Mouse (Mus musculus): Measurements from ENCODE around the gene Slc4a1. TPM values are rescaled to one million over a fixed set of nuclear protein-coding genes. Genes with fewer than 3 reads are reported as not detected.

The Slc4a1 gene
- polyA plus RNA-seq, 1 experiment from 2014 or later = 2.3 TPM

DNA sequence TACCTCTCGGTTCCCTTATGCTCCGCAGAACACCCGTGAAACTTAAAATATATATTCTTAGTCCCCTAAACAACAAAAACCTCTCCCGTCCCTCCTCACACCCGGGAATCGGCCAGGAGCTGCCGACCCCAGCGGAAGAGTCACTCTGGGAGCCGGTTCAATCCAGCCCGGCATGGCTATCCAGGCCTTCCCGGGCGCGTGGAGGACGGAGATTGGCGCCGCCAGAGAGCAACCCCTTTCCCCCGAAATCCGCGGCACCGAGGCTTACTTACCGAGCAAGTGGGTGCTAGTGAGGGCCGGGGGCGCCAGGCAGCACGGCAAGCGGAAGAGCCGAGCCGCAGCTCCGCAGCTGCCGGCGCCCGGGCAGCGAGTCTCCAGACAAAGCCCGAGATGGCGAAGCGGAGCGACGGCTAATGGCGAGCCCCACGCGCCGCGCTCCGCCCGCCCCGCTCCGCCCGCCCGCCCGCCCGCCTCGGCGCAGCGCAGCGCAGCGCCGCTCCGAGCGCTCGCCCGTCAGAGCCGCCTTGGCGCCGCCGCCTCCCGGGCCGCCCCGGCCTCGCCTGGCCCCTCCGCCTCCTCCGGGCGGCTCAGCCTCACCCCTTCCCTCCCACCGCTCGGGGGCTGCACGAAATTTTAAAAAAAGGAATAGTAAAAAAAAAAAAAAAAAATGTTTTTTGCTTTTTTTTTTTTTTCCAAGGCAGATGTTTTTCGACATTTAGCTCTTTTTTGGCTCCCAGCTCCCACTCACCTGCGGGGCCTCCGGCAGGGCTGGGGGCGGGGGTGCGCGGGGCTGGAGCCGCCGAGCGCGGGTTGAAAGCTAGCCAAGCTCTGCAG is 47.2 kb downstream of the Slc4a1 start:
- WGBS = under 1% methylated on average over 56 of the region's 84 CpGs

DNA sequence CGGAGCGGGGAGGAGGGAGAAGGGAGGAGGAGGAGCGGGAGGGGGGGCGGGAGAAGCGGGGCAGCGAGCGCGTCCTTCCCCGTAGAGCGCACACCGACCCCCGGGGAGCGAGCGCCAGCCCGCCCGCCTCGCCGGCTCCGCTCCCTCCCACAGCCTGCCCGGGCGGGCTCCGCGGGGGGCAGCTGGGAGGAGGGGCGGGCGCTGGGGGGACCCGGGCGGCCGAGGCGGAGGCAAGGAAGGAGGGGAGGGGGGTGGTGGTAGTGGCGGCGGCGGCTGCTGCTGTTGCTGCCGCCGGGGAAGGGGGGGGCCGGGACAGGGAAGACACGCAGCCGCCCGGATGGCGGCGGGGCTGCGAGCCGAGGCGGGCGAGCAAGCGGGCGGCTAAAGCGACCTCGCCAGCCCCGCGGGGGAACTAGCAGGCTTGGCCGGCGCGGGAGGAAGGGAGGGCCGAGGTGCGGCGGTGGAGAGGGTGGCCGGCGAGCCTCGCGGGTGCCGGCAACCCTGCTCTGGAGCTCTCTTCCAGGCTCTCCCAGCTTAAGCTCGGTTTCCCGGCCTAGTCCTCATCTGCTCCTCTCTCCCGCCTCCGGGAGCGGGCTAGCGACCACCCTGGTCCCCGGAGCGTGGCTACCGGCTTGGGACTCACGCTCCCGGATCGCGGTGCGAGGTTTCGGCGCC is 48.0 kb downstream of the Slc4a1 start:
- peak overlapping the region; percentile 99 for H3K9ac ChIP-seq (ENCODE audit: low read depth, low read length)
- peaks cover 19% of the 10 kb centered on the region for H3K4me1 ChIP-seq (ENCODE audit: control insufficient read depth, insufficient read depth, low read length)
- H3K4me3 ChIP-seq (ENCODE audit: low read depth, low read length) = peak overlapping the region; percentile 92
- H3K4me2 ChIP-seq (ENCODE audit: low read length) = peak overlapping the region; percentile 78
- H3K36me3 ChIP-seq (ENCODE audit: control insufficient read depth, insufficient read depth, low read length) = peaks cover 14% of the 10 kb centered on the region
- H3K9me3 ChIP-seq (replicated peaks; ENCODE audit: control insufficient read depth, low read length, poor library complexity, severe bottlenecking) = no peaks in the 10 kb centered on the region
- H3K27me3 ChIP-seq (ENCODE audit: control insufficient read depth, insufficient read depth, low read depth, low read length) = no peaks in the 10 kb centered on the region
- WGBS = under 1% methylated on average over 29 of the region's 77 CpGs
- H3K27ac ChIP-seq (ENCODE audit: low read length) = peak overlapping the region; percentile 98
- ATAC-seq = peak; percentile 27

More for the DNA sequence above, 47.2 kb downstream of the Slc4a1 start:
- Histone ChIP-seq H3K4me1 (ENCODE audit: control insufficient read depth, insufficient read depth, low read length) (peaks cover 19% of the 10 kb centered on the region), H3K4me3 (ENCODE audit: low read depth, low read length) (peak overlapping the region; percentile 92), H3K9ac (ENCODE audit: low read depth, low read length) (peak overlapping the region; percentile 99), H3K36me3 (ENCODE audit: control insufficient read depth, insufficient read depth, low read length) (peaks cover 7% of the 10 kb centered on the region), H3K4me2 (ENCODE audit: low read length) (peak overlapping the region; percentile 78), H3K9me3 (replicated peaks; ENCODE audit: control insufficient read depth, low read length, poor library complexity, severe bottlenecking) (no peaks in the 10 kb centered on the region), H3K27me3 (ENCODE audit: control insufficient read depth, insufficient read depth, low read depth, low read length) (no peaks in the 10 kb centered on the region), H3K27ac (ENCODE audit: low read length) (peak overlapping the region; percentile 98)
- no peak for ATAC-seq

DNA sequence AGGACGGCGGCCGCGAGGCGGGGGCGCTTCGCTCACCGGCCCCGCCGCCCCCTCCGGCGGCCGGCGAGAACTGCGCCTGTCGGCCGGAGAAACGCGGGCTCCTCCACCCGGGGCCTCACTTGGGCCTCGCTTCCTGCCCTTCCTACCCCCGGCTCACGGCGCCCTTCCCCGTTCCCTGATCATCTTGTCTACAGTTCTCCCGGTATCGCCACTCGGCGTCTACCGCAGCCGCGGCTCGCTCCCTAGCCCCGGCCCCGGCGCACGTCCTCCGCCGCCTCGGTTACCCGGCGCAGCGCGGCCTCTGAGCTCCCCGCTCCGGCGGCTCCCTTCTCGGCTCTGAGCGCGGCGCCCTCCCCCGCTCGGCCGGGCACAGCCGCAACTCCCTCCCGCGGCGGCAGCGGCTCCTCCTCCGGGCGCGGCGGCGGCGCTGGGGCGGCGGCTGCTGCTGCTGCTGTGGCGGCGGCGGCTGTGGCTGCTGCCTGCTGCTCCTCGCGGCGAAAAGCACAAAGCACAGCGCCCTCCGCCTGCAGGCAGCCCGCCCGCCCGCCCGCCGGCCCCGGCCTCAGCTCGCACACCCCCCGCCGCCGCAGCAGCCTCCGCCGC is 48.6 kb downstream of the Slc4a1 start:
- Histone ChIP-seq H3K27ac (ENCODE audit: low read length) (peak overlapping the region; percentile 98), H3K4me2 (ENCODE audit: low read length) (peak overlapping the region; percentile 78), H3K9ac (ENCODE audit: low read depth, low read length) (peak overlapping the region; percentile 99), H3K36me3 (ENCODE audit: control insufficient read depth, insufficient read depth, low read length) (peaks cover 20% of the 10 kb centered on the region), H3K27me3 (ENCODE audit: control insufficient read depth, insufficient read depth, low read depth, low read length) (no peaks in the 10 kb centered on the region), H3K9me3 (replicated peaks; ENCODE audit: control insufficient read depth, low read length, poor library complexity, severe bottlenecking) (no peaks in the 10 kb centered on the region), H3K4me1 (ENCODE audit: control insufficient read depth, insufficient read depth, low read length) (peaks cover 19% of the 10 kb centered on the region), H3K4me3 (ENCODE audit: low read depth, low read length) (peak overlapping the region; percentile 92)
- ATAC-seq = no peak; the same call in 1 of the 2 replicates
- under 1% methylated on average over 51 of the region's 87 CpGs for WGBS

DNA sequence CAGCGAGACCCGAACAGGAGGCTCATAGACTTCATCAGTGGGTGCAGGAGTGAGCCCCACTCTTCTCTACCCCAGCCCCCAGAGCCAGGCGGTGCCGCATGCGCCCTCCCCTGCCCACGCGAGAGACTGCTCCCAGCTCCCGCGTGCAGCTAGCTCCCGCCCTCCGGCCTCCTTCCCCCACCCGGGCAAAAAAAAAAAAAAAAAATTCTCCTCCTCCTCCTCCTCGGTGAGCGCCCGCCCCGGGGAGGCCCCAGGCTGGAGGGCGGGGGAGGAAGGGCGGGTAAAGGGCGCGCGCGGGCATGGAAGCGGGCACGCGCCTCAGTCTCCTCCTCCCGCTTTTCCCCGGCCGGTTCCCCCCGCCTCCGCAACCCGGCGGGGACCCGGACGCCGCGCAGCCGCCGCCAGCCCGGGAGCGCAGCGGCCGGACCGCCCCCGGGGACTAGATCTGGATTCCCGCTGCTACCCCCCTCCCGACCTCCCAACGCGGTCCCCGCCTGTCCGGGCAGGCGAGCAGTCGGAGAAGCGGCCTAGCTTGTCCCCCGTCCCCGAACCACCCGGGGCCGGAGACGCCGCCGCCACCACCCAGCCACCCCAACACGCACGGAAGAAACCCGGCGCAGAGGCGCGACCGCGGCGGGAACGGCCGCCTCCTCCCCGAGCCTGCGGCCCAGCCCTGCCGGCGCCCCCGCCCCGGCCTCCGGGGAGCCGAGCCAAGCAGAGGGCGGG is 49.3 kb downstream of the Slc4a1 start:
- peaks cover 19% of the 10 kb centered on the region for H3K4me1 ChIP-seq (ENCODE audit: control insufficient read depth, insufficient read depth, low read length)
- H3K9me3 ChIP-seq (replicated peaks; ENCODE audit: control insufficient read depth, low read length, poor library complexity, severe bottlenecking) = no peaks in the 10 kb centered on the region
- H3K27ac ChIP-seq (ENCODE audit: low read length) = peak overlapping the region; percentile 98
- no peaks in the 10 kb centered on the region for H3K27me3 ChIP-seq (ENCODE audit: control insufficient read depth, insufficient read depth, low read depth, low read length)
- WGBS = 2% methylated on average over 49 of the region's 80 CpGs
- ATAC-seq = peak; percentile 37; the same call in 1 of the 2 replicates
- H3K36me3 ChIP-seq (ENCODE audit: control insufficient read depth, insufficient read depth, low read length) = peaks cover 21% of the 10 kb centered on the region
- peak overlapping the region; percentile 71 for H3K4me2 ChIP-seq (ENCODE audit: low read length)
- H3K9ac ChIP-seq (ENCODE audit: low read depth, low read length) = peak overlapping the region; percentile 99
- peak overlapping the region; percentile 92 for H3K4me3 ChIP-seq (ENCODE audit: low read depth, low read length)

DNA sequence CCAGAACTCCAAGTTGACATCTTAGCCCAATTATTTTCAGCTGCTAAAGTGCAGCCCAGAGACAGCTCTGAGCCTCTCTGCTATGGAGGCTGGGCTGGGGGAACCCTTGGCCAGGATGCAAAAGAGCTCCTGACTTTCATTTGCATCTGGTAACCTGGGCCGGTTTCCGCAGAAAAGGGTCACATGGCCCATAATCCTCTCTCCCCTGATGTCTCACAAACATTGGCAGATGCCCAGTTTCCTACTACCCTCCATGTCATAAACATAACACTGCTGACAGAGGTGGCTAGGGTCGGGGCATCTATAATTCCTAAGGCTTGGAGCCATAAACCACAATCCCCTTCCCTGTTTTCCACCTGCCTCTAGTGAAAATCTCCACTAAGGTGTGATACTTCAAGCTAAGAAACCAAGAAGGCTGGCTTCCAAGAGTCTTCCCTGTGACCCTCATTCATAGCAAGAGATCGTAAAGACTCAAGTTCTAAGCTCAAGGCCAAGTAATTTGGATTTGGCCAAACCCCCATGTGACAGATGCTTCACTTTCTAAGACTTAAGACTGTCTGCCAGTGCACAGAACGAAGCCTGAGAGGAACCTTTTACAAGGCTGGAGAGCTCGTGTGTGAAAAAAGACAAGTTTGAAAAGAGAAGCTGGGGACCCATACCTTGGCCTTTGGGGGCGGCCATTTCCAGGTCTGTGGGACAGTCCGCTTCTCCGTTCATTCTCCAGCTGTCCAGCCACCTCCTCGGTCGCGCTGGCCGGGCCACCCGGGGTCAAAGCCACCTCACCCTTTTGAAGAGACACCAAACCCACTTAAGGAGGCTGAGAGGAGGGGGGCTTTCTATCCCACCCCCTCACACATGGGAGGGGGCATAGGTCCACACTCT is 50.1 kb downstream of the Slc4a1 start:
- Histone ChIP-seq H3K36me3 (ENCODE audit: control insufficient read depth, insufficient read depth, low read length) (peaks cover 21% of the 10 kb centered on the region), H3K27ac (ENCODE audit: low read length) (peak overlapping the region; percentile 98), H3K9me3 (replicated peaks; ENCODE audit: control insufficient read depth, low read length, poor library complexity, severe bottlenecking) (no peaks in the 10 kb centered on the region), H3K9ac (ENCODE audit: low read depth, low read length) (peak overlapping the region; percentile 99), H3K27me3 (ENCODE audit: control insufficient read depth, insufficient read depth, low read depth, low read length) (no peaks in the 10 kb centered on the region), H3K4me3 (ENCODE audit: low read depth, low read length) (peak overlapping the region; percentile 92), H3K4me2 (ENCODE audit: low read length) (peak overlapping the region; percentile 71), H3K4me1 (ENCODE audit: control insufficient read depth, insufficient read depth, low read length) (peaks cover 14% of the 10 kb centered on the region)
- WGBS = 8% methylated on average over 14 of the region's 14 CpGs
- no peak for ATAC-seq

DNA sequence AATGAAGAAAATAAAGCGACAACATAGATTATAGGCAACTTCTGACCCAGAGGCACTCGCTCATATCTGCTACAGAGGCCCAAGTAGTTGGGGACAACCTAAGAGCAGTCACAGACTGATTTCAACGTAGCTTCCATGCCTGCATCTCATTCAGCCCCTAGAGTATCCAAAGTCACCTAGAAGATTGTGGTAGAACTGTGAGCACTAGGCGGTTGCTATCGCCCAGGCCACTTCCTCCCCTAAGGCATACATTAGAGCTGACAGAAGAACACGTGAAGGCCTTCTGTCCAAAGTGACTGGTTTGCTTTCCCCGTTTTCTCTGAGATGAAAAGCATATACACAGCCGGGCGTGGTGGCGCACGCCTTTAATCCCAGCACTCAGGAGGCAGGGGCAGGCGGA is 51.7 kb downstream of the Slc4a1 start:
- peaks cover 14% of the 10 kb centered on the region for H3K4me1 ChIP-seq (ENCODE audit: control insufficient read depth, insufficient read depth, low read length)
- H3K4me2 ChIP-seq (ENCODE audit: low read length) = no peak overlapping the region
- H3K4me3 ChIP-seq (ENCODE audit: low read depth, low read length) = no peak overlapping the region
- ATAC-seq = no peak
- H3K9ac ChIP-seq (ENCODE audit: low read depth, low read length) = no peak overlapping the region
- 91% methylated on average over 12 of the region's 12 CpGs for WGBS
- H3K36me3 ChIP-seq (ENCODE audit: control insufficient read depth, insufficient read depth, low read length) = peaks cover 21% of the 10 kb centered on the region
- H3K27me3 ChIP-seq (ENCODE audit: control insufficient read depth, insufficient read depth, low read depth, low read length) = no peaks in the 10 kb centered on the region
- H3K27ac ChIP-seq (ENCODE audit: low read length) = no peak overlapping the region
- H3K9me3 ChIP-seq (replicated peaks; ENCODE audit: control insufficient read depth, low read length, poor library complexity, severe bottlenecking) = no peaks in the 10 kb centered on the region

DNA sequence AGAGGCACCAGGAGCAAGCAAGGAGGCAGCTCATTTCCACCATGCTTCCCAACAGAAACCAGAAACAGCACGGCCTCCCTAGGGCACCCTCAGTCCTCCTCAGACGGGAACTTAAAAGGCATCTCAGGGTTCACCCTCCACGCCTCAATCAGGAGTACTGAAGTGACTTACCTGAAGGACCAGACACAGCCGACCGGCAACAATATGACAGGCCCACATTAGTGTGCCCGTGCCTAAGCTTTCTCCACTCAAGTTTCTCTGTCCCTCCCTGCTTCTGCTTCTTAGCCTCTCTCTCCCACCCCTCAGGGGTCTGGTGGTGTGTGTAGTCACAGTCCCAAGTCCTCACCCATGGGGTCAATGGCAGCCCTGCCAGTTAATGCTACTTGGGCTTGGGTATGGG is 53.4 kb downstream of the Slc4a1 start:
- H3K4me3 ChIP-seq (ENCODE audit: low read depth, low read length) = no peak overlapping the region
- no peak overlapping the region for H3K27ac ChIP-seq (ENCODE audit: low read length)
- H3K9ac ChIP-seq (ENCODE audit: low read depth, low read length) = no peak overlapping the region
- no peak overlapping the region for H3K4me2 ChIP-seq (ENCODE audit: low read length)
- peaks cover 20% of the 10 kb centered on the region for H3K4me1 ChIP-seq (ENCODE audit: control insufficient read depth, insufficient read depth, low read length)
- H3K27me3 ChIP-seq (ENCODE audit: control insufficient read depth, insufficient read depth, low read depth, low read length) = no peaks in the 10 kb centered on the region
- WGBS = 93% methylated on average over 6 of the region's 6 CpGs
- no peaks in the 10 kb centered on the region for H3K9me3 ChIP-seq (replicated peaks; ENCODE audit: control insufficient read depth, low read length, poor library complexity, severe bottlenecking)
- no peak for ATAC-seq
- H3K36me3 ChIP-seq (ENCODE audit: control insufficient read depth, insufficient read depth, low read length) = peaks cover 25% of the 10 kb centered on the region

DNA sequence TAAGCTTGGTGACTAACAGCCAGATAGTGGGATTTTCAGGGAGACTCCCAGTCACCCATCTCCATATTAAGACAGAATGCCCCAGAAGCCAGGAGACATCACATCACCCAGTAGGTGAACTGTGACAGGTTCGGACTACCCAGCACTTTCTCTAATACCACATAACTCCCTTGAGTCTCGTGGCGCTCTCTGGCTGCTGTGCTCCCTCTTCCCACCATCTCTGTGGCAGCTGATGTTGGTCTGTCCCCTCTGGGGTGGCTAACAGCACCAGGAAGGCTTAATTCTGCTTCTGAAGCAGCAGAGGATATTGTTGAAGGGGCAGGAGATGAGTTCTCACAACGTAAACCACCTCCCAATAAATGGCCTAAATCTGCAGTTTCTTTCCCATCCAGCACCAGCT is 54.0 kb downstream of the Slc4a1 start:
- Histone ChIP-seq H3K27me3 (ENCODE audit: control insufficient read depth, insufficient read depth, low read depth, low read length) (no peaks in the 10 kb centered on the region), H3K4me3 (ENCODE audit: low read depth, low read length) (no peak overlapping the region), H3K4me1 (ENCODE audit: control insufficient read depth, insufficient read depth, low read length) (peaks cover 20% of the 10 kb centered on the region), H3K36me3 (ENCODE audit: control insufficient read depth, insufficient read depth, low read length) (peaks cover 31% of the 10 kb centered on the region), H3K4me2 (ENCODE audit: low read length) (no peak overlapping the region), H3K9me3 (replicated peaks; ENCODE audit: control insufficient read depth, low read length, poor library complexity, severe bottlenecking) (no peaks in the 10 kb centered on the region), H3K27ac (ENCODE audit: low read length) (no peak overlapping the region), H3K9ac (ENCODE audit: low read depth, low read length) (no peak overlapping the region)
- ATAC-seq = no peak
- 89% methylated on average over 4 of the region's 4 CpGs for WGBS
